Mouse (Mus musculus) liver, embryonic 14.5 days (tissue): Measurements from ENCODE around the gene Fam184b.

Experiments used
- CTCF ChIP-seq: IDR thresholded peaks from 2 replicates; pipeline ENCODE4 v1.5.1; 2016; ENCODE audit warnings: antibody characterized with exemption, low read depth, control low read depth
- EP300 ChIP-seq: IDR thresholded peaks from 2 replicates; pipeline ENCODE4 v1.6.1; 2016; ENCODE audit warnings: antibody characterized with exemption, low read depth

DNA sequence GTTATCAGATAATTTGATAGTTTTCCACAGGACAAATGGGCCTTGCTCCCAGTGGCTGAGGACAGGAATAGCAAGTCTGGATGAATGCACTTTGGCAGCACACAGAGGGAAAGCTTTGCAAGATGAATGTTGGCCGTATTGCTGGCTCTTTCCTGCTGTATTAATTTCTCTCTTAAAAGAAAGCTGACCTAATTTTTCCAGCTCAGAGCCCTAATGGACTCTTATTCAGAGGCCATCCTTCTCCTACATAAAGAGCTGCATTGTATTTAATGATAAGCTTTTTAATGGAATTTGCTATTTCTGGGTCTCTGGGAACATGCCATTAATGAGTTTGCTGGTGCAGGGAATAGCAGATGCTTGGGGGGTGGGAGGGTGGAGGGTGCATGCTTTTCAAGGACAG lies 11.6 kb downstream of the Fam184b start:
- TF ChIP-seq CTCF = no peak
- no peak for TF ChIP-seq EP300
